ENCODE assay signal across 25 mouse cellular contexts in genomic region chr9:121908321-121908720, GRCm38 (mm10). TPM values are rescaled to one million over a fixed set of nuclear protein-coding genes. Genes with fewer than 3 reads are reported as not detected.
"Had no signal": no experiment of that assay in that cellular context is flagged by ENCODE, and none has a peak within 500 bp of the region (broad histone marks: within the 10 kb centered on the region; RNA-seq: fewer than 3 reads in every experiment).

No protein-coding gene starts in this region.

- H3K4me1 ChIP-seq: intestine, embryonic 15.5 days; limb, embryonic 10.5 days; limb, embryonic 13.5 days; liver, embryonic 13.5 days had no signal

- H3K4me3 ChIP-seq: intestine, embryonic 15.5 days; layer of hippocampus, adult 2 months; limb, embryonic 10.5 days; limb, embryonic 13.5 days; liver, embryonic 13.5 days had no signal

- H3K27me3 ChIP-seq: intestine, embryonic 15.5 days; limb, embryonic 13.5 days; liver, embryonic 13.5 days had no signal

- DNase-seq: kidney, adult 11 months; kidney, adult 9 months; layer of hippocampus, adult 9-11 months; liver; liver, embryonic 13.5 days; lung, embryonic 14.5 days; midbrain, embryonic 14.5 days; right cerebral cortex, adult 18-20 months; right cerebral cortex, postnatal 14 days; right cerebral cortex, postnatal 4 days; thymus, adult 18-20 months; thymus, postnatal 14 days had no signal

- H3K27ac ChIP-seq: intestine, embryonic 15.5 days; layer of hippocampus, adult 2 months; limb, embryonic 10.5 days; limb, embryonic 13.5 days; liver, embryonic 13.5 days; macrophage; stomach, postnatal 0 days had no signal

- H3K36me3 ChIP-seq: intestine, embryonic 15.5 days; limb, embryonic 10.5 days; limb, embryonic 13.5 days; liver, embryonic 13.5 days had no signal

RNA-seq across cellular contexts. Expression of gene Cyp8b1, which starts 7.8 kb away (rescaled TPM):
- polyA plus RNA-seq: hindbrain, embryonic 16.5 days; intestine, embryonic 15.5 days; kidney, embryonic 16.5 days; limb, embryonic 10.5 days; limb, embryonic 13.5 days; lung, embryonic 14.5 days; macrophage; midbrain, embryonic 11.5 days; midbrain, embryonic 14.5 days; midbrain, postnatal 0 days; neural tube, embryonic 11.5 days; neural tube, embryonic 14.5 days; stomach, embryonic 14.5 days had no signal

RNA-seq across cellular contexts. Expression of gene Ackr2, which starts 10.2 kb away (rescaled TPM):
- polyA plus RNA-seq: macrophage had no signal

RNA-seq across cellular contexts. Expression of gene Fam198a, which starts 42.5 kb away (rescaled TPM):
- polyA plus RNA-seq: macrophage had no signal
